Mouse (Mus musculus): Measurements from ENCODE around the gene Tnfrsf8.
"Not testable (repeated sequence)": the region's sequence is repeated elsewhere in the genome, so short reads cannot be mapped to it uniquely, and the experiment has no call there.

- not testable (repeated sequence) for TF ChIP-seq EP300, CTCF (IDR thresholded peaks at IDR 0.05; ENCODE audit: low read depth)
These were observed 46.7 kb upstream of the Tnfrsf8 start for GRCm38 (mm10) chr4:145361635-145362034.

All from liver, embryonic 14.5 days (tissue).